In the genomic region with DNA sequence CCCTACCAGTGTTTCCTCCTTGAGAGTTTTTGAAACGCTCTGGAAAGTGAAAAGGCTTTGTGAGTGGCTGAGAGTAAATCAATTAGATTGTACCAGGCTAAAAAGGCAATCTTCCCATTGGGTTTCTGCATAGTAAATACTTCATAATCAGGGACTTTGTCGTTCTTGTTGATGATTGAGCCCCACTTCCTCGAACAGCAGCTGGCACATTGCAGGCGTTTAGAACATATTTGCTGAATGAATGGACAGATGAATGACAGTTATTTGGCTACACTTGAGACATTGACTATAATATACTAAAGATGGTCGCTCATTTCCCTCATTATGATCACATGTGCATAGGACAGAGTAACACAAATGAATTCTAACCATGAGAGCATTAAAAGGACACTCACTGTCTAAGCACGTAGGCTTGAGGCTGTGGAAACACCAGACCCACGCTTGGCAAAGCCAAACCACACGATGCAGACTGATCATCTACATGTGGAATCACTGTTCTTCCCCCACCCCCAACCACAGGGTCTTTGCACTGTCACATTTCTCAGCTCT, we compare ENCODE assay signal across 17 mouse cellular contexts.
A peak's percentile ranks its signal among the peaks of the same experiment; 100 is the strongest.
DNase-seq lines count a peak whose midpoint lies in the region; ATAC-seq and TF ChIP-seq lines count a peak whose summit lies in the region.
"Had no signal": no experiment of that assay in that cellular context is flagged by ENCODE, and none has a peak within 500 bp of the region (broad histone marks: within the 10 kb centered on the region; RNA-seq: fewer than 3 reads in every experiment).

No protein-coding gene starts in this region.

- H3K9me3 ChIP-seq in forebrain, embryonic 13.5 days (replicated peaks), result no peaks in the 10 kb centered on the region
- no peaks in the 10 kb centered on the region for H3K9me3 ChIP-seq in forebrain, embryonic 11.5 days (ENCODE audit: control insufficient read depth, low read length)
- no peaks in the 10 kb centered on the region for H3K9me3 ChIP-seq in lung, postnatal 0 days (ENCODE audit: low read length)

- no peak for TF ChIP-seq CTCF in lung, postnatal 0 days (IDR thresholded peaks at IDR 0.05)
- TF ChIP-seq CTCF in embryonic fibroblast, embryonic 13.5 days (IDR thresholded peaks at IDR 0.05; ENCODE audit: borderline replicate concordance, insufficient read depth, low read length), result no peak

- no peaks in the 10 kb centered on the region for H3K27me3 ChIP-seq in forebrain, embryonic 13.5 days
- H3K27me3 ChIP-seq in forebrain, embryonic 11.5 days (ENCODE audit: control insufficient read depth, insufficient read depth, low read length), result no peaks in the 10 kb centered on the region
- H3K27me3 ChIP-seq in lung, postnatal 0 days (replicated peaks; ENCODE audit: insufficient read depth, low read length), result no peaks in the 10 kb centered on the region

- H3K9ac ChIP-seq in forebrain, embryonic 13.5 days, result no peak overlapping the region
- no peak overlapping the region for H3K9ac ChIP-seq in forebrain, embryonic 11.5 days (ENCODE audit: low read length)
- H3K9ac ChIP-seq in lung, postnatal 0 days (replicated peaks; ENCODE audit: low read depth), result no peak overlapping the region
- H3K9ac ChIP-seq: liver, embryonic 14.5 days had no signal

- TF ChIP-seq EP300 in lung, postnatal 0 days (IDR thresholded peaks at IDR 0.05), result no peak

- peaks cover 9% of the 10 kb centered on the region for H3K4me1 ChIP-seq in forebrain, embryonic 13.5 days
- no peaks in the 10 kb centered on the region for H3K4me1 ChIP-seq in forebrain, embryonic 11.5 days (replicated peaks; ENCODE audit: control insufficient read depth, insufficient read depth, low read length)
- H3K4me1 ChIP-seq in lung, postnatal 0 days (ENCODE audit: insufficient read depth, low read depth, low read length), result no peaks in the 10 kb centered on the region
- no peaks in the 10 kb centered on the region for H3K4me1 ChIP-seq in embryonic fibroblast, embryonic 13.5 days (ENCODE audit: control insufficient read depth, insufficient read depth, low read length)

- H3K36me3 ChIP-seq in forebrain, embryonic 13.5 days (ENCODE audit: poor library complexity, severe bottlenecking), result no peaks in the 10 kb centered on the region
- no peaks in the 10 kb centered on the region for H3K36me3 ChIP-seq in forebrain, embryonic 11.5 days (ENCODE audit: control insufficient read depth, insufficient read depth, low read length)
- no peaks in the 10 kb centered on the region for H3K36me3 ChIP-seq in lung, postnatal 0 days (ENCODE audit: insufficient read depth, low read length)

- no peak overlapping the region for H3K4me3 ChIP-seq in forebrain, embryonic 13.5 days
- H3K4me3 ChIP-seq in forebrain, embryonic 11.5 days (ENCODE audit: low read depth, low read length), result no peak overlapping the region
- H3K4me3 ChIP-seq in lung, postnatal 0 days (ENCODE audit: low read depth, low read length), result no peak overlapping the region
- H3K4me3 ChIP-seq in embryonic fibroblast, embryonic 13.5 days (ENCODE audit: insufficient read depth, low read length), result no peak overlapping the region

- 32% methylated on average over 8 of the region's 8 CpGs for WGBS in forebrain, embryonic 13.5 days
- 65% methylated on average over 8 of the region's 8 CpGs for WGBS in forebrain, embryonic 11.5 days
- WGBS in lung, postnatal 0 days, result 47% methylated on average over 8 of the region's 8 CpGs

- no peak for DNase-seq in forebrain, embryonic 11.5 days (ENCODE audit: low spot score)
- peak; percentile 12 for DNase-seq in lung, postnatal 0 days (ENCODE audit: low spot score)
- no peak for DNase-seq in lung, postnatal 10 days
- DNase-seq in frontal cortex, postnatal 10 days (ENCODE audit: low spot score in 2 of 2), result no peak
- DNase-seq in adrenal gland, adult (ENCODE audit: inconsistent age in 2 of 2, low spot score in 1 of 2), result no peak
- DNase-seq: adrenal gland, adult 2 months; cerebellum, adult 8-10 months; heart, adult 18-20 months; heart, postnatal 36 days; kidney, adult 11 months; layer of hippocampus, postnatal 36 days; right cerebral cortex, adult 18-20 months; thymus, postnatal 25 days had no signal

- H3K27ac ChIP-seq in forebrain, embryonic 13.5 days, result peak overlapping the region; percentile 22
- no peak overlapping the region for H3K27ac ChIP-seq in forebrain, embryonic 11.5 days (ENCODE audit: low read depth, low read length)
- no peak overlapping the region for H3K27ac ChIP-seq in lung, postnatal 0 days (ENCODE audit: low read length)
- H3K27ac ChIP-seq in embryonic fibroblast, embryonic 13.5 days (ENCODE audit: insufficient read depth, low read length), result peak overlapping the region; percentile 80
- H3K27ac ChIP-seq: liver, embryonic 14.5 days had no signal

- ATAC-seq in forebrain, embryonic 13.5 days, result peak; percentile 97
- no peak for ATAC-seq in forebrain, embryonic 11.5 days (replicated peaks; ENCODE audit: low FRiP score)
- no peak for ATAC-seq in lung, postnatal 0 days
- ATAC-seq: midbrain, embryonic 16.5 days had no signal

- no peak for TF ChIP-seq POLR2A in embryonic fibroblast, embryonic 13.5 days (IDR thresholded peaks at IDR 0.05; ENCODE audit: low read depth, low read length)

- H3K4me2 ChIP-seq in forebrain, embryonic 13.5 days, result no peak overlapping the region
- no peak overlapping the region for H3K4me2 ChIP-seq in forebrain, embryonic 11.5 days (ENCODE audit: low read depth, low read length, severe bottlenecking)
- H3K4me2 ChIP-seq in lung, postnatal 0 days (replicated peaks; ENCODE audit: low read depth, low read length), result no peak overlapping the region

Comparison
In these comparisons a context has a peak if more than half of its experiments do, and no peak if none do; other contexts are left out.
1. H3K27ac ChIP-seq: peak in forebrain, embryonic 13.5 days (single experiment) and embryonic fibroblast, embryonic 13.5 days (single experiment); none in forebrain, embryonic 11.5 days (single experiment) and lung, postnatal 0 days (single experiment).